Mouse (Mus musculus) E14TG2a.4 (cell line): ENCODE data around the gene Bhlhe40.

ENCODE experiments used
- H3K27me3 ChIP-seq: 2 replicates; pipeline ENCODE4 v1.6.1; 2014; ENCODE audit warnings: low read length, control low read depth; ENCODE audit not compliant: insufficient read depth
- H3K36me3 ChIP-seq: 2 replicates; pipeline ENCODE4 v1.6.1; 2014; ENCODE audit warnings: low read length, control low read depth; ENCODE audit not compliant: insufficient read depth
- H3K4me1 ChIP-seq: replicated peaks from 2 replicates; pipeline ENCODE4 v1.6.1; 2014; ENCODE audit warnings: low read depth, low read length, control low read depth
- H3K4me3 ChIP-seq: replicated peaks from 2 replicates; pipeline ENCODE4 v1.5.1; 2014; ENCODE audit warnings: mild to moderate bottlenecking, low read length
- H3K9me3 ChIP-seq: 2 replicates; pipeline ENCODE4 v1.6.1; 2014; ENCODE audit warnings: low read length, control low read depth
- CTCF ChIP-seq: conservative IDR thresholded peaks from 2 replicates; pipeline ENCODE4 v1.5.1; 2014; ENCODE audit warnings: low read length
- NANOG ChIP-seq: IDR thresholded peaks from 2 replicates; pipeline ENCODE4 v1.6.1; 2014; ENCODE audit warnings: borderline replicate concordance, low read length, mixed read lengths
- POU5F1 ChIP-seq: IDR thresholded peaks from 2 replicates; pipeline ENCODE4 v1.6.1; 2014; ENCODE audit warnings: low read length, borderline replicate concordance

Bhlhe40 gene

GRCm38 (mm10) chr6:108711192-108711964, 50.9 kb downstream of the Bhlhe40 start:
- TF ChIP-seq CTCF (no peak), POU5F1 (no peak), NANOG (no peak)
- H3K4me1 ChIP-seq, result peaks cover 47% of the 10 kb centered on the region
- H3K9me3 ChIP-seq, result no peaks in the 10 kb centered on the region
- H3K36me3 ChIP-seq, result no peaks in the 10 kb centered on the region
- H3K4me3 ChIP-seq, result no peak overlapping the region
- peaks cover 1% of the 10 kb centered on the region; the same call in 1 of the 2 replicates for H3K27me3 ChIP-seq

GRCm38 (mm10) chr6:108712148-108712547, 51.7 kb downstream of the Bhlhe40 start:
- Histone ChIP-seq H3K27me3 (peaks cover 3% of the 10 kb centered on the region; the same call in 1 of the 2 replicates), H3K9me3 (no peaks in the 10 kb centered on the region), H3K4me1 (peaks cover 43% of the 10 kb centered on the region), H3K4me3 (no peak overlapping the region), H3K36me3 (no peaks in the 10 kb centered on the region)
- no peak for TF ChIP-seq POU5F1
- no peak for TF ChIP-seq NANOG
- TF ChIP-seq CTCF, result no peak

- Histone ChIP-seq H3K36me3 (no peaks in the 10 kb centered on the region), H3K27me3 (peaks cover 3% of the 10 kb centered on the region; the same call in 1 of the 2 replicates), H3K4me1 (peaks cover 41% of the 10 kb centered on the region), H3K4me3 (no peak overlapping the region), H3K9me3 (no peaks in the 10 kb centered on the region)
- TF ChIP-seq CTCF (no peak), NANOG (no peak), POU5F1 (no peak)
These were observed 52.9 kb downstream of the Bhlhe40 start for GRCm38 (mm10) chr6:108713175-108713974.
